Mouse (Mus musculus): ENCODE data around the gene Mfap1b.

The Mfap1b gene

DNA sequence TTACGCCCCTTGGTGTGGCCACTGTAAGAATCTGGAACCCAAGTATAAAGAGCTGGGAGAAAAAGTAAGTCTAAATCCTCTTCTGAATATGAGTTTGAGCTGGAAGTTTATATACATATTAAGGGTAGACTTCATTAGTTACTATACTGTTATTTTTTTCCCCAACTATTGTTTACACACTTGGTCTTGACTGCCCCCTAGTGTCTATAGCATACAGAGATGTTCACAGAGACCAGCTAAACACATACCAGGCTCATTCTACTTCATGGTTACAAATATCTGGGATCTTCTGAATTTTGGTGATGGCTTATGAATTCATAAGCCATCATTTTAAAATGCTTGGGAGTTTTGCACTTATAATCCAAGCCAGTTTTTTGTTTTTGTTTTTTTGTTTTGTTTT lies 39.0 kb downstream of the Mfap1b start:
- no peak for DNase-seq (ENCODE audit: low spot score)

DNA sequence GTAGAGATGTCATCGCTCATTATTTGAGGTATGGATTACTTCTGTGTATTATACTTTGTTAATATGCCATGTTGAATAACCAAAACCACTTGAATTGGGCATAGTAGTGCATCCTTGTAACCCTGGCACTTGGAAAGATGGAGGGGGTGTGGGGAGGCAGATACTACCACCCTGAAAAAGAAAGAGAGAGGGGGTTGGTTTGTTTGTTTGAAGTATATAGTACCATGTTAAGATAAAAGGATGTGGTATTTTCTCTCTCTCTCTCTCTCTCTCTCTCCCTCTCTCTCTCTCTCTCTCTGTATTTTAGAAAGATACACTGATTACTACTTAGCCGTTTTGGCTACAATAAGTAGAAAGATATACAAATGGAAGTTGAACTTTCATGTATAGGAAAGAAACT lies 48.0 kb downstream of the Mfap1b start:
- DNase-seq (ENCODE audit: low spot score) = no peak

- no peak for DNase-seq (ENCODE audit: low spot score)
Observed at GRCm38 (mm10) chr2:121423166-121423565, 50.7 kb downstream of the Mfap1b start.

DNA sequence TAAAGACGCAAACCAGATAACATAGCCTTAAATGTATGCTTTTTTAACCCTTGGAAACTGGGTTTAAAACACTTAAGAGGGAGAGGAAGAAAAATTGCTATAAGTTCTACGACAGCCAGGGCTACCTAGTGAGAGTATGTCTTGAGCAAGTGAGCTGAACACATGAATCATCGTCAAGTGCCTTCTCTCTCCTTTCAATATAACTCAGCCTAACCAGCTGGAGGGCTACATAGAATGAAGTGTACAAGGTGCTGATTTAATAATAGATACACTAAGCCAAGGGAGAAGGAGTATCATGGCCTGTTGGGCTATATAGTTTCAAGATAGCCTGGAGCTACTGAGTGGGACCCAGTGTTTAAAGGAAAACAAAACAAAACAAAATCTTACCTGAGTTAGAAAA lies 55.4 kb downstream of the Mfap1b start:
- no peak for DNase-seq (ENCODE audit: low spot score)

- DNase-seq (ENCODE audit: low spot score) = no peak
Observed at GRCm38 (mm10) chr2:121416356-121416755, 57.5 kb downstream of the Mfap1b start.

- no peak for DNase-seq (ENCODE audit: low spot score)
Observed at GRCm38 (mm10) chr2:121415591-121415990, 58.3 kb downstream of the Mfap1b start.

- DNase-seq (ENCODE audit: low spot score) = no peak
Observed at GRCm38 (mm10) chr2:121415103-121415502, 58.8 kb downstream of the Mfap1b start.

DNA sequence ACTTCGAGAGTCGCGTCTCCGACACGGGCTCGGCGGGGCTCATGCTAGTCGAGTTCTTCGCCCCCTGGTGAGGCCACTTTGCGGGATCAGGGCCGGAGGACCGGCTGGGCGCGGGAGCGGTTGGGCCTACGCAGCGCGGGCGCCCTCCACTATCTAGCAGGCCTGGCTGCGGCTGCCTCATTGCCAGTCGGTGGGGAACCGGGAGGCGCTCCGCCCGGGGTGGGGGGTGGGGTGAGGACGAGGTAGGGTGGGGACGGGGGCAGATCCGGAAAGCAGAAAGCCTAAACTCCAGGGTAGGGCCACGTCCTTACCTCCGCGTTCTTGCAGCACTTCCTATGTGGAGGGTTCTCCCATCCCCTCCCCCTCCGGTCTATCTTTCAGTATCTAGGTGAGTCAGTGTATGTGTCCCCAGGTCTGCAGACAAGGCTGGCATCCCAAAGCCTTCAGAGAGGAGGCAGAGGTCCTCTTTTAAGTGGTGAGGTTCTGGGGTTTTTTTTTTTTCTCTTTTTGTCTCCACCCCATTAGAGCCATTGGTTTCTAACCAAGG lies 59.7 kb downstream of the Mfap1b start:
- DNase-seq (ENCODE audit: low spot score) = no peak

DNA sequence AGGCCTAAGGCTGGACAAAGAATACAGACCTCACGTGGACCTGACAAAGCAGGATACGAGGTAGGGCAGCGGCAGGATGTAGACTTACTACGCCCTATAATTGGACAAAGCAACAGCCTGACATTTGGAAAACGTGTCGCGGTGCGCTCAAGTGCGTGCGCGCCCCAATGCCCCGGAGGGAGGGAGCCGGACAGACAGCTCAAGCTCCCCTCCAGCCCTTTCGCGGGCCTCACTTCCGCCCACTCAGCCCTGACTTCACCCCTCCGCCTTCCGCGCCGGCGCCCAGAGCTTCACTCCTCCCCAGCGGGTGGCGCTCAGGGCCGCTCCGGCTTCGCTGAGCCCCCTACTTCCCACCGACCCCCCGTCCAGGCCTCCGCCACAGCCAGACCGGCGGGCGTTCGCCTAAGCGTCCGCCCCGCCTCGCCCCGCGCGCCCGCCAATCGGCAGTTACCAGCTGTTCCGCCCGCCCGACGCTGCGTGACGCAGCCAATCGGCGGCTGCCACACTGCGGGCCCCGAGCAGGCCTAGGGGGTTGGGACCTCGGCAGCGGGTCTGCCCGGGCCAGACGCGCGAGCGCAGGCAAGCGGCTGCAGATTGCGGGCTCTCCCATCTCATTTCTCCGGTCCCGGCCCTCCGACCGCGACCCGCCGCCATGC lies 60.4 kb downstream of the Mfap1b start, which contains the start of the genes Pdia3 and Catsper2:
Gene Pdia3 (plus strand): TSS at position 389 of the 656 bp plus-strand sequence.
Gene Catsper2 (minus strand): TSS at position 406 of the 656 bp plus-strand sequence.
- DNase-seq (ENCODE audit: low spot score) = peak; percentile 98

DNA sequence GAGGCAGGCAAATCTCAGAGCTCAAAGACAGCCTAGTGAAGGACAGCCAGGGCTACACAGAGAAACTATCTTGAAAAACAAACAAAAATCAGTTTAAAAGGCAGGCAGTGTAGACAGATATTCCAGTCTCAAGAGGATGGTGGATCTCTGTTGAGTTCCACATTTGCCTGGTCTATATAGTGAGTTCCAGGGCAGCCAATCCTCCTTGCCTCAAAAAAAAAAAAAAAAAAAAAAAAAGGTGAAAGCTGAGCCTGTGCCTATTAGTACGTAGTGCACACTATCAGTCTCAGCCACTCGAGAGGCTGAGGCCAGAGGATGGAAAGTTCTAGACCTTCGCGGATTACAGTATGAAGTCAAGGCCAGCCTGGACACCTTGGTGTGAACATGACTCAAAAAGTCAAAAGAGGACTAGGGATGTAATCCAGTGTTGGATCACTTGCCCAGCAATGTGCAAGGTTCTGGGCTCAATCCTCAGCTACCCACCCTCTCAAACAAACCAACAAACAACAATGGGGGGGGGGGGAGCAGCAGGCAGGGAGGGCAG lies 61.0 kb downstream of the Mfap1b start:
- DNase-seq (ENCODE audit: low spot score) = peak; percentile 3
